Mouse (Mus musculus) bone marrow macrophage, adult 2 months (primary cell): ENCODE measurements around the gene Zswim3.

ENCODE experiments used
- CTCF ChIP-seq: IDR thresholded peaks from 2 replicates; pipeline ENCODE4 v1.5.1; 2012; ENCODE audit warnings: low read depth, mild to moderate bottlenecking, low read length, moderate library complexity
- POLR2A ChIP-seq: IDR thresholded peaks from 2 replicates; pipeline ENCODE4 v1.6.1; 2012; ENCODE audit warnings: mild to moderate bottlenecking, low read depth, low read length, borderline replicate concordance

GRCm38 (mm10) chr2:164781876-164782275 is 23.0 kb upstream of the Zswim3 start:
- TF ChIP-seq CTCF = no peak
- TF ChIP-seq POLR2A = no peak
